Mouse (Mus musculus) macrophage (primary cell): ENCODE results near the gene Gm10198. TPM values are rescaled to one million over a fixed set of nuclear protein-coding genes. Genes with fewer than 3 reads are reported as not detected.

ENCODE experiments used
- H3K27ac ChIP-seq: fragments of 350-480 bp; formaldehyde crosslinking; 2 replicates; pipeline ENCODE4 v1.9.0; 2021
- H3K36me3 ChIP-seq: fragments of 350-480 bp; formaldehyde crosslinking; 2 replicates; pipeline ENCODE4 v1.9.0; 2021; ENCODE audit errors: inconsistent target
- H3K4me3 ChIP-seq: fragments of 350-480 bp; formaldehyde crosslinking; 2 replicates; pipeline ENCODE4 v1.9.0; 2021; ENCODE audit errors: inconsistent target
- H3K79me2 ChIP-seq: fragments of 350-480 bp; formaldehyde crosslinking; 2 replicates; pipeline ENCODE4 v1.9.0; 2021; ENCODE audit errors: inconsistent target
- WGBS: methylation state at CpG from one replicate; pipeline ENCODE4 v1.1.7; 2026; ENCODE audit warnings: inconsistent platforms; ENCODE audit not compliant: missing documents; 5-methylcytosine and 5-hydroxymethylcytosine counted together
- polyA plus RNA-seq: library from polyadenylated mRNA; stranded (reverse); fragments of 250-400 nt; gene quantifications from 3 replicates; pipeline ENCODE4 v1.2.4, GENCODE M21; 2018; ENCODE audit warnings: inconsistent platforms

Gm10198 gene
- polyA plus RNA-seq, 1 experiment from 2014 or later, result not detected

DNA sequence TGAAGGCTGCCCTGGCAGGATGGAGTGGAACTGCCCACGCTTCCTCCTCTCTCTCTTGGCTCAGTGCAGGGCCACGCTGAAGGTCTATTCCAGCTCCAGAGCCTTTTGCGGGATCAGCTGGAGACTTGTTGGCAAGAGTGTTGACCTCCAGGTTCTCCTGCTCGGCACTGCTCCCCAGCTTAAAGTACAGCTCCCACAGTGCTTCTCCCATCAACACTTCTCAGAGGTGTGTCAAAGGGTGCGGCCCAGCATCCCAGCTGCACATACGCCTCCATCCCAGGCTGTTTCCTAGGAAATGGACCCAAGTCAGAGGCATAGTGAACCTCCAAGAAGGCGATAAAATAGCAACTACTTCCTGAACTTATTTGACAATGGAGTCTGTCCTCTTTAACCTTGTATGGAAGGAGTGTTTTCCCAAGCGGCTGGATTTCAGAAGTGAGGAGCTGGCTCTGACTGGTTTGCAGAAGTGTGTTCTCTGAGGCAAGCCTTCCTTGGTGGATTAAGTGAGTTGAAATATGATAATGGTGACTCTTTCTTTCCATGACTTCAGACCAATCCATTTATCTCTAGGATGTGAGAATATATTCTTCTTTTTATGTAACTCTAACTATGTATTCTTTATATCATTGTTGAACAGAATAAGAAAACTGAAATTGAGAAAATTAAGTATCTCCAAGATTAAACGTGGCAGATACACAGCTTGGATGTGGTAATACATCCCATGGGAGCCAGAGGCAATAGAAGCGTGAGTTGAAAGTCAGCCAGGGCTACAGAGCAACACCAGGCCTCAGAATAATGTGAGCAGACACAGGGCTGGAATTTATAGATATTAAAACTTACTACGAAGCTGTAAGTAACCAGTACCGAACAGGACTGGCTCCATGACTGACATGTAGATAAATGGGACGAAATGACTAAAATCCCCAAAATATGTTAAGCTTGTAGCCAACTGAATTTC, 23.9 kb downstream of the Gm10198 start:
- Histone ChIP-seq H3K79me2 (no peaks in the 10 kb centered on the region), H3K4me3 (no peak overlapping the region), H3K27ac (no peak overlapping the region), H3K36me3 (no peaks in the 10 kb centered on the region)
- 92% methylated on average over 13 of the region's 13 CpGs for WGBS

DNA sequence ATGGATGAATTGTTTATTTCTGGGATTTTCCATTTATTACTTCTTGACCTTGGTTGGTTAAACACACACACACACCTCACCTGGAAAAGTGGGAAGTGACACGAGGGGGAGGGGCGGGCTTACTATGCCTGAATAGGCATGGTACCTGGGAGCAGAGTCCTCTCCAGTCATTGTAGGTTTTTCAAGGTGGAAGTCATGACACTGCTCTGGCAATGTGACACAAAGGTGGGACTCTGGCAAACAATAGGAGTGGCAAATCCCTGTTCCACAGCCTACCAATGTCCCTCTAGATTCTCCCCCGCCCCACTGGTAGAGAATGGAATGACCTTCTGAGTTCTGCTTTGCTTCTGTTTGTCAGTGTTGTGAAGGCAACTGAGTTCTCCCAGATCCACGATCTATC, 27.8 kb downstream of the Gm10198 start:
- Histone ChIP-seq H3K4me3 (no peak overlapping the region), H3K27ac (no peak overlapping the region), H3K36me3 (no peaks in the 10 kb centered on the region), H3K79me2 (no peaks in the 10 kb centered on the region)
- WGBS, result 95% methylated on average over 4 of the region's 4 CpGs

DNA sequence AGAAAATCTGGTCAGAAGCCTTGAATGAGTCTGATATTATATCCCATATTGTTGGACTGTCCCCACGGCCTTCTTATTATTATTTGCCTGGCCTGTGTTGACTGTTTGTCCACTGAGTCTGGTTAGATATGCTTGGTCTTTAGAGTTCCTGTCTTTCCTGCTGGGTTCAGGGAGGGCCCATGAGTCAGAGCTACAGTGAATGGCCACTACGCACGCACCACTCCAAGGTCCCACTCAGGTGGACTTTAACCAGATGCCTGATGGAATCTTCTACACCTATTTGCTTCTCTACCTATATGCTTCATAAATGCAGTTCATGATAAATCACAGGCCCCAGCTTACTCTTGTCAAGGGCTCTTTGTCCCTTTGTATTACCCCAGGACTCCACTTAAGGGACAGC, 29.8 kb downstream of the Gm10198 start:
- Histone ChIP-seq H3K79me2 (no peaks in the 10 kb centered on the region), H3K36me3 (no peaks in the 10 kb centered on the region), H3K27ac (no peak overlapping the region), H3K4me3 (no peak overlapping the region)
- 94% methylated on average over 3 of the region's 3 CpGs for WGBS

DNA sequence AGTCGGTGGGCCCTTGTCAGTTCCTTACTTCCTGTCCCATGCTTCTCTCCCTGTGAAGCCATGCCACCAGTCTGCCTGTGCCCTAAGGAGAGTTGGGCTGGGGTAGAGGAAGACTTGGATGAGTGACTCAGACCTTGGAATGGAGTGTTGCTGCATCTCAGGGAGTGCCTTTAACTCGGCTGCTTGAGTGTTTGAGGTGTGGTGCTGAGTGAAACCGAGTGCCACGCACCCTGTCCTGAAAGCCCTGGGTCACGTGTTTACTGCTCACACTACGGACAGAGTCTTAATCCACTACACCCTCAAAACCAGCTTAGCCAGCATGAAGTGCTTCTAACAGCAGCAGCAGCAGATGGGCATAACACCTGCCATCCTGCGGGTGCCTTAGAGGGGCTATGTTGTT, 30.5 kb downstream of the Gm10198 start:
- Histone ChIP-seq H3K27ac (no peak overlapping the region), H3K36me3 (no peaks in the 10 kb centered on the region), H3K4me3 (no peak overlapping the region), H3K79me2 (no peaks in the 10 kb centered on the region)
- 86% methylated on average over 7 of the region's 7 CpGs for WGBS

GRCm38 (mm10) chr13:111624115-111624514, 31.5 kb downstream of the Gm10198 start:
- H3K4me3 ChIP-seq, result no peak overlapping the region
- 15% methylated on average over 6 of the region's 6 CpGs for WGBS
- no peaks in the 10 kb centered on the region for H3K79me2 ChIP-seq
- no peaks in the 10 kb centered on the region for H3K36me3 ChIP-seq
- H3K27ac ChIP-seq, result no peak overlapping the region

- Histone ChIP-seq H3K79me2 (no peaks in the 10 kb centered on the region), H3K4me3 (no peak overlapping the region), H3K36me3 (no peaks in the 10 kb centered on the region), H3K27ac (no peak overlapping the region)
- 24% methylated on average over 16 of the region's 16 CpGs for WGBS
These were observed 41.9 kb downstream of the Gm10198 start for GRCm38 (mm10) chr13:111634163-111635160.

DNA sequence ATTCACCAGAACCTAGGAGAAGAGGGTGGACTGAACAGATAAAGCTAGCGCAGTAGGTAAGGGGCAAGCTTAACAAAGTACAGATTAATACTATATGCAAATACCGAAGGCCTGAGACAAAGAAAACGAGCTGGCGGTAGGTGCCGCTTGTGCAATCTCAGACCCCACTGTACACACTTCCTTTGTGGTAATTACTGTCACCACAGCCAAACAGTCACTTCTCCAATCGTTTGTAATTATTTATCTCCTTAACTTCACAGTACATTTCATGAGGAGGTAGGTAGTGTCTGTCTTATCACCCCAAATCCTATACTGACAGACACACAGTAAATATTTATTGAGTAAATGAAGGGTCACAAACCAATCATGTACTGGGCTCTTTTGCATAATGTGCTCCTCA, 47.7 kb downstream of the Gm10198 start:
- Histone ChIP-seq H3K79me2 (no peaks in the 10 kb centered on the region), H3K4me3 (no peak overlapping the region), H3K27ac (no peak overlapping the region), H3K36me3 (no peaks in the 10 kb centered on the region)
- WGBS, result 2% methylated on average over 6 of the region's 6 CpGs

Other genes with a start within 250 kb of the Gm10198 start
- 39.3 to 60.3 TPM (median 40.0 TPM) in 3 replicates for gene Gpbp1, start 102.7 kb upstream of the Gm10198 start, polyA plus RNA-seq
- gene Gm49496, start 42.8 kb upstream of the Gm10198 start, polyA plus RNA-seq, result not detected in 3 replicates
- 5.9 to 6.8 TPM (median 6.0 TPM) in 3 replicates for gene Mier3, start 88.2 kb downstream of the Gm10198 start, polyA plus RNA-seq
- 17.8 to 36.0 TPM (median 34.3 TPM) in 3 replicates for gene Map3k1, start 216.2 kb downstream of the Gm10198 start, polyA plus RNA-seq